Mouse (Mus musculus): ENCODE measurements around the gene Dpf2. TPM values are rescaled to one million over a fixed set of nuclear protein-coding genes. Genes with fewer than 3 reads are reported as not detected.
"Not testable (repeated sequence)": the region's sequence is repeated elsewhere in the genome, so short reads cannot be mapped to it uniquely, and the experiment has no call there.

Dpf2 gene
- polyA plus RNA-seq, 1 experiment from 2014 or later, result 188 TPM

- Histone ChIP-seq H3K9ac (replicated peaks; ENCODE audit: low read length) (no peak overlapping the region), H3K27me3 (ENCODE audit: insufficient read depth, low read length) (no peaks in the 10 kb centered on the region), H3K4me3 (ENCODE audit: low read length) (no peak overlapping the region), H3K27ac (ENCODE audit: low read length) (no peak overlapping the region), H3K36me3 (ENCODE audit: insufficient read depth, low read length) (no peaks in the 10 kb centered on the region; the same call in 1 of the 2 replicates), H3K9me3 (ENCODE audit: low read length) (no peaks in the 10 kb centered on the region), H3K4me1 (ENCODE audit: insufficient read depth, low read length) (no peaks in the 10 kb centered on the region), H3K4me2 (replicated peaks; ENCODE audit: low read depth, low read length) (no peak overlapping the region)
- 68% methylated on average over 3 of the region's 3 CpGs for WGBS
- ATAC-seq (ENCODE audit: low FRiP score, low TSS enrichment), result no peak
Measured at GRCm38 (mm10) chr19:5887234-5887815, 25.5 kb downstream of the Dpf2 start.

- H3K4me3 ChIP-seq (ENCODE audit: low read length), result no peak overlapping the region
- H3K27ac ChIP-seq (ENCODE audit: low read length), result no peak overlapping the region
- no peak overlapping the region for H3K4me2 ChIP-seq (replicated peaks; ENCODE audit: low read depth, low read length)
- H3K4me1 ChIP-seq (ENCODE audit: insufficient read depth, low read length), result no peaks in the 10 kb centered on the region
- no peaks in the 10 kb centered on the region for H3K27me3 ChIP-seq (ENCODE audit: insufficient read depth, low read length)
- ATAC-seq (ENCODE audit: low FRiP score, low TSS enrichment), result no peak
- no peak overlapping the region for H3K9ac ChIP-seq (replicated peaks; ENCODE audit: low read length)
- no peaks in the 10 kb centered on the region for H3K36me3 ChIP-seq (ENCODE audit: insufficient read depth, low read length)
- WGBS, result 66% methylated on average over 4 of the region's 4 CpGs
- no peaks in the 10 kb centered on the region for H3K9me3 ChIP-seq (ENCODE audit: low read length)
Measured at GRCm38 (mm10) chr19:5885838-5886237, 27.0 kb downstream of the Dpf2 start.

GRCm38 (mm10) chr19:5883935-5884334 lies 28.9 kb downstream of the Dpf2 start:
- Histone ChIP-seq H3K27me3 (ENCODE audit: insufficient read depth, low read length) (no peaks in the 10 kb centered on the region), H3K27ac (ENCODE audit: low read length) (no peak overlapping the region), H3K9ac (replicated peaks; ENCODE audit: low read length) (no peak overlapping the region), H3K4me2 (replicated peaks; ENCODE audit: low read depth, low read length) (no peak overlapping the region), H3K36me3 (ENCODE audit: insufficient read depth, low read length) (no peaks in the 10 kb centered on the region), H3K4me3 (ENCODE audit: low read length) (no peak overlapping the region), H3K9me3 (ENCODE audit: low read length) (no peaks in the 10 kb centered on the region), H3K4me1 (ENCODE audit: insufficient read depth, low read length) (peaks cover 1% of the 10 kb centered on the region; the same call in 1 of the 2 replicates)
- ATAC-seq (ENCODE audit: low FRiP score, low TSS enrichment), result no peak
- WGBS, result 52% methylated on average over 1 of the region's 1 CpGs

- H3K9me3 ChIP-seq (ENCODE audit: low read length); H3K27me3 ChIP-seq (ENCODE audit: insufficient read depth, low read length); ATAC-seq (ENCODE audit: low FRiP score, low TSS enrichment); H3K4me2 ChIP-seq (replicated peaks; ENCODE audit: low read depth, low read length); H3K4me3 ChIP-seq (ENCODE audit: low read length); H3K27ac ChIP-seq (ENCODE audit: low read length); H3K36me3 ChIP-seq (ENCODE audit: insufficient read depth, low read length); H3K9ac ChIP-seq (replicated peaks; ENCODE audit: low read length): not testable (repeated sequence)
- peaks cover 18% of the 10 kb centered on the region for H3K4me1 ChIP-seq (ENCODE audit: insufficient read depth, low read length)
- WGBS, result 88% methylated on average over 5 of the region's 5 CpGs
Measured at GRCm38 (mm10) chr19:5882079-5882478, 30.7 kb downstream of the Dpf2 start.

GRCm38 (mm10) chr19:5881155-5881554 lies 31.7 kb downstream of the Dpf2 start:
- no peak for ATAC-seq (ENCODE audit: low FRiP score, low TSS enrichment)
- Histone ChIP-seq H3K4me2 (replicated peaks; ENCODE audit: low read depth, low read length) (no peak overlapping the region), H3K4me1 (ENCODE audit: insufficient read depth, low read length) (peaks cover 18% of the 10 kb centered on the region), H3K27ac (ENCODE audit: low read length) (no peak overlapping the region), H3K4me3 (ENCODE audit: low read length) (no peak overlapping the region), H3K9ac (replicated peaks; ENCODE audit: low read length) (no peak overlapping the region), H3K9me3 (ENCODE audit: low read length) (no peaks in the 10 kb centered on the region), H3K36me3 (ENCODE audit: insufficient read depth, low read length) (no peaks in the 10 kb centered on the region), H3K27me3 (ENCODE audit: insufficient read depth, low read length) (no peaks in the 10 kb centered on the region)
- 89% methylated on average over 6 of the region's 6 CpGs for WGBS

- WGBS, result 90% methylated on average over 7 of the region's 7 CpGs
- Histone ChIP-seq H3K9ac (replicated peaks; ENCODE audit: low read length) (no peak overlapping the region; the same call in 1 of the 2 replicates), H3K36me3 (ENCODE audit: insufficient read depth, low read length) (no peaks in the 10 kb centered on the region), H3K27ac (ENCODE audit: low read length) (no peak overlapping the region), H3K9me3 (ENCODE audit: low read length) (no peaks in the 10 kb centered on the region), H3K4me1 (ENCODE audit: insufficient read depth, low read length) (peaks cover 22% of the 10 kb centered on the region), H3K4me2 (replicated peaks; ENCODE audit: low read depth, low read length) (no peak overlapping the region), H3K4me3 (ENCODE audit: low read length) (no peak overlapping the region), H3K27me3 (ENCODE audit: insufficient read depth, low read length) (no peaks in the 10 kb centered on the region)
- ATAC-seq (ENCODE audit: low FRiP score, low TSS enrichment), result no peak
Measured at GRCm38 (mm10) chr19:5879735-5880134, 33.1 kb downstream of the Dpf2 start.

GRCm38 (mm10) chr19:5878916-5879315 lies 33.9 kb downstream of the Dpf2 start:
- Histone ChIP-seq H3K4me3 (ENCODE audit: low read length) (peak overlapping the region; percentile 17; the same call in 1 of the 2 replicates), H3K4me1 (ENCODE audit: insufficient read depth, low read length) (peaks cover 30% of the 10 kb centered on the region), H3K27ac (ENCODE audit: low read length) (peak overlapping the region; percentile 78), H3K9me3 (ENCODE audit: low read length) (no peaks in the 10 kb centered on the region), H3K36me3 (ENCODE audit: insufficient read depth, low read length) (no peaks in the 10 kb centered on the region), H3K4me2 (replicated peaks; ENCODE audit: low read depth, low read length) (peak overlapping the region; percentile 45), H3K9ac (replicated peaks; ENCODE audit: low read length) (peak overlapping the region; percentile 31), H3K27me3 (ENCODE audit: insufficient read depth, low read length) (no peaks in the 10 kb centered on the region)
- ATAC-seq (ENCODE audit: low FRiP score, low TSS enrichment), result no peak
- 80% methylated on average over 3 of the region's 3 CpGs for WGBS

- H3K9ac ChIP-seq (replicated peaks; ENCODE audit: low read length), result peak overlapping the region; percentile 31; the same call in 1 of the 2 replicates
- H3K9me3 ChIP-seq (ENCODE audit: low read length), result no peaks in the 10 kb centered on the region
- peaks cover 36% of the 10 kb centered on the region for H3K4me1 ChIP-seq (ENCODE audit: insufficient read depth, low read length)
- H3K4me2 ChIP-seq (replicated peaks; ENCODE audit: low read depth, low read length), result peak overlapping the region; percentile 45
- H3K4me3 ChIP-seq (ENCODE audit: low read length), result peak overlapping the region; percentile 17; the same call in 1 of the 2 replicates
- 42% methylated on average over 7 of the region's 7 CpGs for WGBS
- peak overlapping the region; percentile 92 for H3K27ac ChIP-seq (ENCODE audit: low read length)
- ATAC-seq (ENCODE audit: low FRiP score, low TSS enrichment), result peak; percentile 55
- H3K36me3 ChIP-seq (ENCODE audit: insufficient read depth, low read length), result no peaks in the 10 kb centered on the region
- no peaks in the 10 kb centered on the region for H3K27me3 ChIP-seq (ENCODE audit: insufficient read depth, low read length)
Measured at GRCm38 (mm10) chr19:5878362-5878722, 34.5 kb downstream of the Dpf2 start.

- H3K4me1 ChIP-seq (ENCODE audit: insufficient read depth, low read length), result peaks cover 40% of the 10 kb centered on the region
- 0 out of 2 replicates have a peak, but pooled peaks cover 2% of the 10 kb centered on the region for H3K36me3 ChIP-seq (ENCODE audit: insufficient read depth, low read length)
- peak; percentile 68 for ATAC-seq (ENCODE audit: low FRiP score, low TSS enrichment)
- peak within 1 kb of the TSS; percentile 66 for H3K9ac ChIP-seq (replicated peaks; ENCODE audit: low read length)
- no peaks in the 10 kb centered on the region for H3K27me3 ChIP-seq (ENCODE audit: insufficient read depth, low read length)
- WGBS, result 38% methylated on average over 15 of the region's 15 CpGs
- H3K4me3 ChIP-seq (ENCODE audit: low read length), result peak within 1 kb of the TSS; percentile 31
- H3K9me3 ChIP-seq (ENCODE audit: low read length), result no peaks in the 10 kb centered on the region
- peak within 1 kb of the TSS; percentile 45 for H3K4me2 ChIP-seq (replicated peaks; ENCODE audit: low read depth, low read length)
- peak within 1 kb of the TSS; percentile 92 for H3K27ac ChIP-seq (ENCODE audit: low read length)
Measured at GRCm38 (mm10) chr19:5877618-5878361, 35.0 kb downstream of the Dpf2 start, which contains the start of gene Slc25a45. Slc25a45 (plus strand) TSS chr19:5877808.

- no peaks in the 10 kb centered on the region for H3K9me3 ChIP-seq (ENCODE audit: low read length)
- no peaks in the 10 kb centered on the region for H3K27me3 ChIP-seq (ENCODE audit: insufficient read depth, low read length)
- under 1% methylated on average over 37 of the region's 37 CpGs for WGBS
- peak within 1 kb of the TSS; percentile 80 for H3K4me3 ChIP-seq (ENCODE audit: low read length)
- H3K4me2 ChIP-seq (replicated peaks; ENCODE audit: low read depth, low read length), result peak within 1 kb of the TSS; percentile 83
- peak; percentile 75 for ATAC-seq (ENCODE audit: low FRiP score, low TSS enrichment)
- peak within 1 kb of the TSS; percentile 75 for H3K27ac ChIP-seq (ENCODE audit: low read length)
- peak within 1 kb of the TSS; percentile 85 for H3K9ac ChIP-seq (replicated peaks; ENCODE audit: low read length)
- H3K4me1 ChIP-seq (ENCODE audit: insufficient read depth, low read length), result peaks cover 58% of the 10 kb centered on the region
- 0 out of 2 replicates have a peak, but pooled peaks cover 7% of the 10 kb centered on the region for H3K36me3 ChIP-seq (ENCODE audit: insufficient read depth, low read length)
Measured at GRCm38 (mm10) chr19:5874969-5875480, 37.8 kb downstream of the Dpf2 start, which contains the start of gene Frmd8. Frmd8 (minus strand) TSS chr19:5875274.

All from kidney, embryonic 16.5 days (tissue).